Mouse (Mus musculus) left cerebral cortex, postnatal 36 days (tissue): ENCODE measurements around the gene Ryr3. TPM values are rescaled to one million over a fixed set of nuclear protein-coding genes. Genes with fewer than 3 reads are reported as not detected.
"Not testable (repeated sequence)": the region's sequence is repeated elsewhere in the genome, so short reads cannot be mapped to it uniquely, and the experiment has no call there.

Experiments
- DNase-seq, 2 experiments: peaks; one replicate each; pipeline ENCODE4 v3.0.0; 2021 to 2022; ENCODE audit warnings: low spot score in 2 of 2, mixed read lengths in 1 of 2
- intact Hi-C: fragments of 180-260 bp; cut with DNase I; formaldehyde crosslinking; loops from one replicate; pipeline ENCODE4 v1.15.1; 2025
- total RNA-seq, 2 experiments: library from RNA; stranded (reverse); gene quantifications; 2 replicates each; pipeline ENCODE4 v1.2.3; 2021

The Ryr3 gene
- total RNA-seq, 2 experiments from 2014 or later, result 23.0 to 39.3 TPM

DNA sequence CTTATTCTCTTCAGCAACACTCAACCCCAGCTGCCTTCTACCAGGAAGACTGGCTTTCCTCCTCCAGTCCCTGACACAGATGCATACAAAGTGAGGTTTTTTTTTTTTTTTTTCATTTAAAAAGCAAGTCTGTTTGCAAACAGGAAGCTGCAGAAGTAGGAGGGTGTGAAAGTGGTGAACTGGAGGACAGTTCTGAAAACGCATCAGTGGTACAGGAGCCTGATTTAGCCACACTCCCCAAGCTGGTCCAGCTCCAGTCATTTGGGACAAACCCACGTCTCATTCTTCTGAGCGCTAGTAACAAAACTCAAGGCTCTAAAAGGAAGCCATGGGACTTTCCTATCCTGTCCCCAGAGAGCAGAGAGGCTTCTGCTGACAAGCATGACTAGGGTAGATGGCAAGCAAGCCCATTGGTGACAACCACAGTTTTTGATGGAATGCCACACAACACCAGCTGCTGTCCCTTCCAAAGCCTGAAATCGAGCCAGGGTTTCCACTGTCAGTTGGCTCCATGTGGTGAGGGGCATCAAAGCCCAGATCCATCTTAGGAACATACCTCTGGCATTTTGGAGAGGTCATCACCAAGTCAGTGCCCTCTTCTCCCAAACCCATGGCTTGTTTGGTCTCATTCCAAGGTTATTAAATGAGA lies 101.5 kb downstream of the Ryr3 start:
- intact Hi-C loops, result no loop called here
- peak; percentile 20 to 23 for DNase-seq

DNA sequence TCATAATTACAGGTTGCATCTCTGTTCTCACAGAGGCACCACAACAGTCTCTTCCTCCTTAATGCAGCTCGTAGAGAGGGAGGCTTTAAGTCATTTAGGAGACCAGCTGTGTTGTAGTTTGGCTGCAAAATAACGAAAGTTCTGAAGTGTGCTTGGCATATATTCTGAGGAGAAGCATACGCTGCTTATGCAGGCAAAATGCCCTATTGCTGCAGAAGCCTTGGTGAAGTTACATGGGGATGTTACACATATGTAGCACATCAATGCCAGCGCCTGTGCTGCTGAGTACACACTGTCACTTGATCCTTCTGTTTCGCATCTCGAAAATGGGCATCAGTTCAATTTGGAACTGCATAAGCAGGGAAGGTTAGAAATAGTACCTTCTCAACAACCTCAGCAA lies 112.3 kb downstream of the Ryr3 start:
- peak; percentile 17 to 26 for DNase-seq
- intact Hi-C loops, result no loop called here

- intact Hi-C loops, result no loop called here
- DNase-seq, result no peak
These were observed 121.7 kb downstream of the Ryr3 start for GRCm38 (mm10) chr2:113095184-113095583.

- intact Hi-C loops, result no loop called here
- DNase-seq, result no peak
These were observed 122.8 kb downstream of the Ryr3 start for GRCm38 (mm10) chr2:113094088-113094487.

GRCm38 (mm10) chr2:113092756-113093155 lies 124.1 kb downstream of the Ryr3 start:
- intact Hi-C loops, result no loop called here
- no peak for DNase-seq

DNA sequence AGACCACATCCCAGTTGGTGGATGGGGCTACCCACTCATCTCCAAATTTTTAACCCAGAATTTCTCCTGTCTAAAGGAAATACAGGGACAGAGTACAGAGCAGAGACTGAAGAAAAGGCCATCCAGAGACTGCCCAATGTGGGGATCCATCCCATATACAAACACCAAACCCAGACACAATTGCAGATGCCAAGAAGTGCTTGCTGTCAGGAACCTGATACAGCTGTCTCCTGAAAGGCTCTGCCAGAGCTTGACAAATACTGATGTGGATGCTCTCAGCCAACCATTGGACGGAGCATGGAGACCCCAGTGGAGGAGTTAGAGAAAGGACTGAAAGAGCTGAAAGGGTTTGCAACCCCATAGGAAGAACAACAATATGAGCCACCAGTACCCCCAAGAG lies 125.6 kb downstream of the Ryr3 start:
- DNase-seq, intact Hi-C loops: not testable (repeated sequence)

DNA sequence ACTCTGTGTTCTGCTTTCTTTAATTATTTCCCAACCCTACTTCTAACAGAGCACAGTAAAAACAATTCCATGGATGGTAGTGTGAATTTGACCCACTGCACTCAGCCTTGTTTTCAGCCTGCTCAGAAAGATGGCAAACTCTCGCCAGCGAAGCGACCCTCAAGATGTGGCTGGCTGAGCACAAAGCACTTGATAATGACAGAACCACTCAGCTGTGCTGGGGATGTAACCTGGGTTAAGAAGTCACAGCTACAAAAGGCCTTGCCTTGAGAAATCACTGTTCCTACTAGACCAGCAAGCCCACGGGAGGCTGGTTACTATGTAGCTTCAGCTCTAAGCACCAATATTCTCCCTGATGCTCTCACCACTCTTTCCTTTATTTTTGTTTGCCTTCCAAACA lies 140.5 kb downstream of the Ryr3 start:
- intact Hi-C loops, result no loop called here
- DNase-seq, result no peak

- DNase-seq, result no peak
- intact Hi-C loops, result loop anchor here (10.0 kb wide), 2 partner anchors 155 to 255 kb away; partner anchors contain the start of gene Ryr3
These were observed 157.5 kb downstream of the Ryr3 start for GRCm38 (mm10) chr2:113059367-113059766.

DNA sequence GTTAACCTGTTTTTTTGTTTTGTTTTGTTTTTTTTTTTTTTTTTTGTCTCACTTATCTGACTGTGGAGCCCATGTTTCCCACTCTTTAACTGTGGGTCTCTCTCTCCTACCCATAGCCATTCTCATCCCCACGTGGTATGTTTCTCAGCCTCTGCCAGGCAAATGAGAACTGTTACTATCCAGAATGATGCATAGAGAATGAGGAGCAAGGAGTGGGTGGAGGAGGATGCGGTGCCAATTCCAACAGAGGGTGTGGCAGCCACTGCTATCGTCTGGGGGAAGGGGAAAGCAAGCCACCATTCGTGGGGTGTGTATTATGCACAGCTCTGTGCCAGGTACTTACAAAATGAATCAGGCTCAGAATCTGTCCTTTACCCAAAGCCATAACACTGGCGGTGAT lies 158.0 kb downstream of the Ryr3 start:
- DNase-seq, result peak; percentile 55 to 71
- intact Hi-C loops, result loop anchor here (10.0 kb wide), 2 partner anchors 156 to 254 kb away; partner anchors contain the start of gene Ryr3

GRCm38 (mm10) chr2:113058116-113058515 lies 158.8 kb downstream of the Ryr3 start:
- intact Hi-C loops, result loop anchor here (10.0 kb wide), 2 partner anchors 157 to 253 kb away; partner anchors contain the start of gene Ryr3
- DNase-seq, result no peak

DNA sequence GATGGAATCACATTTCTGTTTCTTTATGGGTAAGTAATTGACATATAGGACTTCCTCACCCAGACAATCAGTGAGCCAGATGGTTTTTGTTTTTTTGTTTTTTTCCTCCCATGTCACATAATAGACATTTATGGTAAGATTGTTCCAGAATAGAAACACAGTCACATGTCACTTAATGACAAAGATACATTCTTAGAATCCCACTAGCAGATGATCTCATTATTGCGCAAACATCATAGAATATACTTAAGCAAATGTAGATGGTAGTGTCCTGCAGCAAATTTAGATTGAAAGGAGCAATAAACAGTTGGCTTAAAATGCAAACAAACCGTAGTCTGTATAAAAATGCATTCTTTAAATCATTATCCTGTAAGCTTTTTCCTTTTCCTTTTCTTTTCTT lies 161.3 kb downstream of the Ryr3 start:
- DNase-seq, result no peak
- intact Hi-C loops, result loop anchor here (10.0 kb wide), 2 partner anchors 159 to 251 kb away; partner anchors contain the start of gene Ryr3

DNA sequence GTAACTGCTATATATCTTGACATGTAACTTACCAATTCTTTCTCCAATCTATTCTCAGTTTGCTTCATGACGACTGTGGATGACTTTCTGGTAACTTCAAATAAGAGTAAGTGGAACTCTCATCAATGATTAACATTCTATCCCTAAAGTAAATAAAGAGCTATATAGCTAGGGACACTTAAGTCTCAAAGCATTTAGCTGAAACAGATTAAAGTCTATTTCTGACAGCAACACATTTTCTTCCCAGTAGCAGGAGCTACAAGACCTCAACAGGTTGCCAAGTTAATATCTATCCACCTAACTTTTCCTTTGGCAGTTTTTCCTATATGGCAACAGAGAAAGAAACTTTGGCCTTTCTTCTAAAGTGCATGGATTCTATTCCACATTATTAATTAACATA lies 167.1 kb downstream of the Ryr3 start:
- intact Hi-C loops, result loop anchor here (10.0 kb wide), 2 partner anchors 165 to 245 kb away; partner anchors contain the start of gene Ryr3
- DNase-seq, result no peak

DNA sequence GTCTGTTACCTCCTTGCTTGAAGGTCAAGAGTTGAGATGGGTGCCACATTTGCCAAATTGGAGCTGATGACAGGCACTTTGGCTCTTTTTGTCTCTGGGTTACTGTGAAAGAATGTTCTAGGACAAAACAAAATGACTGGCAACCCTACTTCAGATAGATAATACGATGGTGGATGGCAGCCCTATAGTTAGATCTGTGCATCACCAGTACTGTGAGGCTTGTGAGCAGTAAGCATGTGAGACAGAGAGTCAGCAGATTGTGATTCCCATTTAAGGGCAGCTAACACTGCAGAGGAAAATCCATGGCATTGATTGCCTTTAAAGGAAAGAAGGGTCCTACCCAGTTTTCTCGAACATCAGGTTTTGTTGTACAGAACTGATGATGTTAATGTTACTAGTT lies 180.3 kb downstream of the Ryr3 start:
- intact Hi-C loops, result no loop called here

GRCm38 (mm10) chr2:113030689-113031088 lies 186.2 kb downstream of the Ryr3 start:
- no peak for DNase-seq
- intact Hi-C loops, result no loop called here

More for the DNA sequence above, 180.3 kb downstream of the Ryr3 start:
- no peak for DNase-seq

GRCm38 (mm10) chr2:113019896-113020295 lies 197.0 kb downstream of the Ryr3 start:
- DNase-seq, result peak in 1 of 2 experiments; percentile 32
- intact Hi-C loops, result loop anchor here (2.0 to 10.0 kb wide), 2 partner anchors 195 to 219 kb away; partner anchors contain the start of gene Ryr3

DNA sequence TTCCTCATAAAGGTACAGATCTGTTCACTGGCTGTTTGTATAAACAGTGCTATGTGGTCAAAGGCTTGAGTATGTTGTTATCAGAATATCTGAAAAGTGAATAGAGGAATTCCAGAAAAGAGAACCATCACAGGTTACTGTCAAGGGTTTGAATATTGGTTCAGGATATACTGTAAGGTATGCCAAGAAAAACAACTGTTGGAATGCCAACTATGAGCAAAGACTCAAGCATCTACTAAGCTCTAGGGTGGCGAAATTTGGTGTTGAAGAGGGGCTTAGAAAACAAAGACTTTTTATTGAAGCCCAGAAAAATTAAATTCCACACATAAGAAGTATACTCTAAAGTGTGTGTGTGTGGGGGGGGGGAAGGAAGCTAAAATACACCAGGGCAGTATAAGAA lies 198.6 kb downstream of the Ryr3 start:
- intact Hi-C loops, result loop anchor here (10.0 kb wide), 1 partner anchor 197 kb away; the partner anchor contains the start of gene Ryr3
- no peak for DNase-seq

DNA sequence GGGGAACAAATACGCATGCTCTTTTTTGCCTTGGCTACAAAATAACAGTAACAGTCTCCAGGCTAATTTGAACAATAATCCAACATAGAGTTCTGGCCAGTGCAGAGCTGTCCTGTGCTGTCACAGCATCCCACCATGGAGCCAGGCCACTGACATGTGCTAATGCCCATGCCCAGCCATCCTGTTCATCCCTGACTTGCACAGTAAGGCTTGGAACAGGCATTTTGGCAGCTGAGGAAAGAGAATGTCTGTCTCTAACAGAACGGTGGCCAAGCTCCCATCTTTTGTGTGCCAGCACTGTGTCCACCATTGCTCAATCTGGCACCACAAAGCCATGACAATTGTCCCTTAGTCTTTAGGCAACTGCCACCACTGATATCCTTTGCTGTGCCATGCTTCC lies 200.7 kb downstream of the Ryr3 start:
- intact Hi-C loops, result loop anchor here (10.0 kb wide), 1 partner anchor 199 kb away; the partner anchor contains the start of gene Ryr3
- no peak for DNase-seq

GRCm38 (mm10) chr2:113008961-113009740 lies 207.7 kb downstream of the Ryr3 start:
- DNase-seq, result no peak
- intact Hi-C loops, result no loop called here

- no peak for DNase-seq
- intact Hi-C loops, result no loop called here
These were observed 218.4 kb downstream of the Ryr3 start for GRCm38 (mm10) chr2:112998498-112998897.

- intact Hi-C loops, result no loop called here
- no peak for DNase-seq
These were observed 233.9 kb downstream of the Ryr3 start for GRCm38 (mm10) chr2:112982908-112983510.
